Mouse (Mus musculus): Measurements from ENCODE around the gene Pdrg1.

Pdrg1 gene

GRCm38 (mm10) chr2:153014758-153015593, at the start of gene Pdrg1:
Pdrg1 (minus strand) TSS chr2:153015427.
- peak; percentile 86 to 96 for DNase-seq

GRCm38 (mm10) chr2:153064190-153064970, 49.2 kb upstream of the Pdrg1 start:
- DNase-seq: no peak

- no peak for DNase-seq
These were observed 48.2 kb upstream of the Pdrg1 start for GRCm38 (mm10) chr2:153063394-153063793.

DNA sequence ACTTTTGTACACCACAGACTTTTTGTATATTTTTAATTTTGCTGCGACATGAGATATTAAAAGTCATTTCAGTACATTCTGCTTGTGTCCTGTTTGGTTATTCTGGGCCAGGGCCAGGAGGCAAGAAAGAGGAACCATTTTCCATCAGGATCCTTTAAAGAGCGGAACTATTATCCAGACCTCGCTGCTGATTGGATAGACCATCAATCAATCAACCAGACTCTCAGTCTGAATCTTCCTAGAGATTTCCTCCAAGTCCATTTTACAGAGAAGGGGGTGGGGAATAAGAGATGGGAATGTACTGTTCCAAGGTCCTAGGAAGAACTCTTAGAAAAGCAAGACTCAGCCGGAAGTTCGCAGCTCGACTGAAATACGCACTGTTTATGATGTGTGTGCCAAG, 45.0 kb upstream of the Pdrg1 start:
- DNase-seq: no peak

DNA sequence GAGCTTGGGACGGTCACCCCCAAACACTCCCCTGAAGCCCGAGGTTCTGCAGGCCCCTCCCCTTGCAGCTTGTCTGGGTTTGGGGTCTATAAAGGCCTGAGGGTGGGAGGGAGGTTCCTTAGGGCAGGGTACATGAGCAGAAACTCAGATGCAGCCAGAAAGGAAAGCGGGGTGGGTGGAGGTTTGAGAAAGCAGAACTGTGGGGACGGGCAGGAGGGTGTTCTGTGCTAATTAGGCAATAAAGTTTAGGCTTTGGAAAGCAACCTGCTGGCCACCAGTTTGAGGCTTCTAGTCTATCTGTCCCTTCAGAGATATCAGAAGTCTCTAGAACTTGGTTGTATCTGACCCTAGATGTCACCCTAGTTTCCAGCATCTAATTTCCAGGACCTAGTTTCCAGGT, 43.1 kb upstream of the Pdrg1 start:
- no peak for DNase-seq

GRCm38 (mm10) chr2:153055270-153055920, 40.2 kb upstream of the Pdrg1 start:
- no peak for DNase-seq

DNA sequence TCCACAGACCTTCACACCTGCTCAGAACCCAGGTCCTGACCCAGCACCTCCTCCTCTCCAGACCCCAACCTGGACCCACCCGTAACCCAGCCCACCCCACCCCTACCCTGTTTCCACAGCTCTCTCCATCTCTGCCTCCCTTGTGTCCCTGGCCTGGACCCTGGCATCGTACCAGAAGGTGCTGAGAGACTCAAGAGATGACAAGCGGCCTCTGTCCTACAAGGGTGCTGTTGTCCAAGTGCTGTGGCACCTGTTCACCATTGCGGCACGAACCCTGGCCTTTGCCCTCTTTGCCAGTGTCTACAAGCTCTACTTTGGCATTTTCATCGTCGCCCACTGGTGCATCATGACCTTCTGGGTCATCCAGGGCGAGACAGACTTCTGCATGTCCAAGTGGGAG, 38.7 kb upstream of the Pdrg1 start:
- no peak for DNase-seq

GRCm38 (mm10) chr2:153052700-153053351, 37.6 kb upstream of the Pdrg1 start:
- peak; percentile 29 to 34 for DNase-seq

DNA sequence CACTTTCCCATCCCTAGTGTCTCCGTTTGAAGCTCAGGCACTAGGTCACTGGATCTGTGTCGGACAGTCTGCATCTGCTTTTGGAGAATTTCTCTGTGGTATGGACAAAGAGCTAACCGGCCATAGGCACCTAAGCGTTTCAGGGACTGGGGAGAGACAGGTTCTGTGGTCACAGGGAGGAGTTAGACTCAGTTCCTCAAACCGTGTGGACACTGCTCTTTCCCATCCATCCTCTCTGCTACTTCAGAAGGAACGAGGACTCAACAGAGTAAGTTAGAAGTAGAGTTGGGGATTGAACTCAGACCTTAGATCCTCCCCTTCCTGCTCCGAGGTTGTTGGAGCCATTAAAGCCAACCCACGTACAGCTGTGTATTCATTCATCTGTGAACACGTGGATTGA, 36.3 kb upstream of the Pdrg1 start:
- no peak for DNase-seq

- DNase-seq: no peak
These were observed 35.9 kb upstream of the Pdrg1 start for GRCm38 (mm10) chr2:153051095-153051494.

DNA sequence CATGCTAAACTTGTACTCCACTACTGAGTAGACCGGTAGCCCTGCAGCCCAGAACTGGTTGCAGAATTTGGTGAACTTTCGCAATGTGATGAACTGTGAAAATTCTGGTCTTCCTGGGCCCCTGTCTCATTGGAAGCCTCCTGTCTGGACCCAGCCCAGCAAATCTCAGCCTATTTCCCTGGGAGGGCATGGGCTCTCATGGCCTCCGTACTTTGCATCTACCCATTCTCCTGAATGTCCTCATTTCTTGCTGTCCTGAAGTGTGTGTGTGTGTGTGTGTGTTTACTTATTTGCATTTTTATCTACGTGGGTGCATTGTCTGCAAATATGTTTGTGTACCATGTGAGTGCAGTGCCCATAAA, 34.8 kb upstream of the Pdrg1 start:
- DNase-seq: no peak

GRCm38 (mm10) chr2:153049288-153049996, 34.2 kb upstream of the Pdrg1 start:
- no peak for DNase-seq

GRCm38 (mm10) chr2:153047828-153048465, 32.7 kb upstream of the Pdrg1 start:
- peak in 1 of 2 experiments; percentile 56 for DNase-seq

DNA sequence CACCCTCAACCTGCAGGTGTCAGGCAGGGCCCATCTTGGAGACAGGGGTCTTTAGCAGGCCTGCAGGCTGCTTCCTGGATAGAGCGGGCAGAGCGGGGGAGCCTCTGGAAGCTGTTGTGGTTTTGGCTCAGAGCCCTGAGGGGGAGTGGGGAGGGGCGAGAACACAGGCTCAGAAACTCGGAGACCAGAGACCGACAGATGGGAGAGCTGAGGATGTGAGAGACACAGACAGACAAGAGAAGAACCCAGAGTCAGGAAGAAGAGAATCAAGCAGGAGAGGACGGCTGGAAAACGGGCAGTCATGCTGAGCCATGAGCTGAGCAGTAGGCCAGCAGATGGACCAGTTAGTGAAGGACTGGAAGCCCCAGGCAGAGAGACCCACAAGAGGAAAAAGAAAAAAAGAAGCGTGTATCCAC, 30.7 kb upstream of the Pdrg1 start:
- DNase-seq: no peak

GRCm38 (mm10) chr2:153043886-153044285, 28.7 kb upstream of the Pdrg1 start:
- no peak for DNase-seq

DNA sequence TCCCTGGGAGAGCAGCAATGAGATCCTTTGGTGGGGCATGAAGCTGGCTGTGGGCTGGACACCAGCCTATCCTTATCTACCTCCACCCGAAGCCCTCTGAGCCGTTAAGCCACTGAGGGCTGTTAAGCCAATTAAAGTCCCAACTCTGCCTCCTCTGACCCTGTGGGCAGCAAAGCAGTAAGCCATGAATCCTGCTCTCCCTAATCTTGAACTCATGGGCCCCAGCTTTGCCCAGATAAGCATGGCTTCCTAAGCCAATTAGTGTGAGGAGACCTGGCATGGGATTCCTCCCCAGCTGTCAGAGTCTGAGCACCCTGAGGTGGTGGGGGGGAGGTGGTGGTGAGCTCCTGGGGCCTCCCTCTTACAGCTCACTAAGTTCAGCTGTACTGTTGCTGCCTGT, 21.5 kb upstream of the Pdrg1 start:
- DNase-seq: no peak

DNA sequence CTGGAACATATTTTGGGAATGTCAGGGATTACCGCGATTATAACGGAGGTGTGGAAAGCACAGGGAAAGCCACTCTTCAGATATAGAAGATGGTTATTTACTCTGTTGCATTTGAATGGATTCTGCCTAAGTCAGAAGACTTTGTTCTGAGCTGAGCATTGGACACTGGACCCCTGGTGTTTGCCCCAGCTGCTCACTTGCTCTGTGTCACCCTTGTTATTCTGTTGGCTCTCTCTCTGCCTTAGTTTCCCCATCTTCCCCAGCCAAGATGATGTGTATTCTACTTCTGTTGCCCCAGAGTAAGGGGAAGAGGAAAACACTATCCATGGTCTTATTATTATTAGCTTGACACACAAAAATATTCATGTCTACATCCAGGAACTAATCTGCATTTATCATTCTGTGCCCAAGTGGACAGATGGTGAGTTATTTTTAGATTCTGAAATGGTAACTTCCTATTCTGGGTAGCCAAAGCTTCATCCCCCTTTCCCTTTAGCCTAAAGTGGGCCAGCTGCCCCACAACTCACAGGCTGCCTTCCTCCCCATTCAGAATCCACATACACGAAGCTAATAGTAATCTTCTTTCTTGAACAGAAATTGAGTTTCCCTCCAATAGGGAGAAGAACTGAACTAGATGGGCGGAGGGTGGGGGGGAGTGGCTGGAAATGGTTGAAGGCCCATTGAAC, 18.5 kb upstream of the Pdrg1 start:
- DNase-seq: no peak

DNA sequence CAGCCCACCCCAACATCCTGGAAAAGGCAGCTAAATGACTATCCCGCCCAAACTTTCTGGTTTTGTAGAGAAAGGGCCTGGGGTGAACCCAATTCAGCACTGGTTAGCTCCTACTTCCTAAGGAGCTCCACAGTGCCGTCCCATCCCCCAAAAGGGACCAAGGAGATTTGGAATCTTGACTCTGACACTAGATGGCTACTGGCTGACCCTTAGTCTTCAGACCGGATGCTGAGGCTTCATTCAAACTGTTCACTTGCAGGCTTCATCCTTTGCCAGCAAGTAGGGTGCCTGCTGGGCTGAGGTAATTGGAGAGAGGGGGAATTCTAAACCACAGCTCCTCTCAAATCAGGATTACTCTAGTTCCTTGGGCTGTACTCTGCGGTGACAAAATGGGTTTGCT, 17.7 kb upstream of the Pdrg1 start:
- DNase-seq: no peak

DNA sequence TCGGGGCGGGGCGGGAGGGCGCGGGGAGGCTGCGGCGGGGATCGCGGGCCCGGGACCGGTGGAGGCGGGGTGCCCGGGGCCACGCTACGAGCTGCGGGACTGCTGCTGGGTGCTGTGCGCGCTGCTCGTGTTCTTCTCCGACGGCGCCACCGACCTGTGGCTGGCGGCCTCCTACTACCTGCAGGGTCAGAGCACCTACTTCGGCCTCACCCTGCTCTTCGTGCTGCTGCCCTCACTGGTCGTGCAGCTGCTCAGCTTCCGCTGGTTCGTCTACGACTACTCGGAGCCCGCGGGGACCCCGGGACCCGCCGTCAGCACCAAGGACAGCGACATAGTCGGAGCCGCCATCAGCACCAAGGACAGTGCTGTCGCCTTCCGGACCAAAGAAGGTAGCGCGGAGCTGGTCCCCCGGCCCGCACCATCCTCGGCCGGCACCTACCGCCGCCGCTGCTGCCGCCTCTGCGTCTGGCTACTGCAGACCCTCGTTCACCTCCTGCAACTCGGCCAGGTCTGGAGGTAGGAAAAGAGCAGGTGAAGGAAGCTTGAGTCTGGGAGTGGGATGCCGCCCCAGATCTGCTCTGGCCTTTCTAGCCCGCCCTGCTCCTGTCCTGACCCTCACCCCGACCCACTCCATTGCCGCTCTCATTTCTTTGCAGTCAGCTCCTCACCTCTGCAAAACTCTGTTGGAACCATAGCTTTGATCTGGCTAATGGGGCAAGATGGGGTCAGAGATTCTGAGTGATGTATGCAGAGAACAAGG, 17.0 kb upstream of the Pdrg1 start:
- peak; percentile 41 to 68 for DNase-seq
